Mouse (Mus musculus) brain, embryonic 14.5 days (tissue): Measurements from ENCODE around the gene Colec11.

ENCODE experiments used
- CTCF ChIP-seq: fragments of 200-500 bp; IDR thresholded peaks from 2 replicates; pipeline ENCODE4 v1.5.1; 2012; ENCODE audit warnings: inconsistent platforms, mild to moderate bottlenecking, moderate library complexity, borderline replicate concordance; ENCODE audit not compliant: insufficient read depth, insufficient read length; ENCODE audit errors: extremely low read depth
- POLR2A ChIP-seq: fragments of 200-500 bp; IDR thresholded peaks from 2 replicates; pipeline ENCODE4 v1.6.1; 2012; ENCODE audit warnings: mild to moderate bottlenecking, inconsistent platforms, borderline replicate concordance; ENCODE audit not compliant: poor library complexity, insufficient read depth, insufficient read length, severe bottlenecking; ENCODE audit errors: extremely low read depth

GRCm38 (mm10) chr12:28584036-28584435 is 39.1 kb downstream of the Colec11 start:
- no peak for TF ChIP-seq CTCF
- no peak for TF ChIP-seq POLR2A
